Mouse (Mus musculus) E14TG2a.4 (cell line): ENCODE data around the gene Defb15.

Experiments
- CTCF ChIP-seq: conservative IDR thresholded peaks from 2 replicates; pipeline ENCODE4 v1.5.1; 2014; ENCODE audit warnings: low read length
- NANOG ChIP-seq: IDR thresholded peaks from 2 replicates; pipeline ENCODE4 v1.6.1; 2014; ENCODE audit warnings: borderline replicate concordance, low read length, mixed read lengths
- POU5F1 ChIP-seq: IDR thresholded peaks from 2 replicates; pipeline ENCODE4 v1.6.1; 2014; ENCODE audit warnings: low read length, borderline replicate concordance

DNA sequence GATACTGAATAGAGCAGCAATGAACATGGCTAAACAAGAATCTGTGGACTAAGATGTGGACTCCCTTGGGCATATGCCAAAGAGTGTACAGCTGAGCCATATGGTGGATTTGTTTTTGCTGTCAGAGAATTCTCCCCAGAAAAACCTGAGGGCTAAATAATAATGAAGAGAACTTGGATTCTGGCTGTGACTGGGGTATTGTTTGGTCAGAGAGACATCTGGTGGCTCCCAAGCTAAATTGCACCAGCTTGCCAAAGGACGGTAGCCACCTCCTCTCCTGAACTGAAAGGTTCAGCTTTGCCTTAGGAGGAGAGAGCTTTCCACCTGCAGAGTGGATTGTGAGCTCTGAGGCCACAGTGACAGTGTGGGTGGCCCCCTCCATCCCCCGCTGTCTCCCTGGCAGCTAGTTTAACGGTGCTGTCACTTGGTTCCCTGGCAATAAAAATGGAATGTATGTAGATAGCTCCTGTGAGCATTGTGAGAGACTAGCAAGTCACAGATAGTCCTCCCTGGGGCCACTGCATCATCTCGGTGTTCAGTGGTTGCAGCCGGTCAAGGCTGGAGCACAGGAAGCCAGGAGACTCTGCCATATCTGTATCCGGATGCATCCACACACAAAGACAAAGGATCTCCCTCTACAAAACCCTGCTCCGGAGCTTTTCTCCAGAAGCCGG lies 49.3 kb upstream of the Defb15 start:
- peak; percentile 59 for TF ChIP-seq CTCF
- no peak for TF ChIP-seq NANOG
- TF ChIP-seq POU5F1, result no peak
